Mouse (Mus musculus): Measurements from ENCODE around the gene Wdr20. TPM values are rescaled to one million over a fixed set of nuclear protein-coding genes. Genes with fewer than 3 reads are reported as not detected.

The Wdr20 gene
- polyA plus RNA-seq, 1 experiment = 15.5 TPM

- Histone ChIP-seq H3K4me1 (ENCODE audit: control insufficient read depth, insufficient read depth, insufficient read length, low read length) (peaks cover 8% of the 10 kb centered on the region), H3K4me3 (ENCODE audit: low read depth, low read length) (peak overlapping the region; percentile 85), H3K36me3 (ENCODE audit: control insufficient read depth, insufficient read depth, low read length) (peaks cover 7% of the 10 kb centered on the region; the same call in 1 of the 2 replicates), H3K27ac (ENCODE audit: insufficient read depth, low read depth, low read length) (no peak overlapping the region), H3K27me3 (ENCODE audit: control insufficient read depth, insufficient read depth, low read length) (no peaks in the 10 kb centered on the region)
- WGBS = 7% methylated on average over 9 of the region's 9 CpGs
- no peak for TF ChIP-seq CTCF (IDR thresholded peaks at IDR 0.05; ENCODE audit: extremely low read depth, insufficient read length, insufficient replicate concordance, low read depth, low read length)
- TF ChIP-seq POLR2A (IDR thresholded peaks at IDR 0.05; ENCODE audit: low read depth, low read length) = no peak
Measured at GRCm38 (mm10) chr12:110850929-110851256, 113.1 kb downstream of the Wdr20 start.

GRCm38 (mm10) chr12:110851414-110851813 lies 113.7 kb downstream of the Wdr20 start:
- Histone ChIP-seq H3K27ac (ENCODE audit: insufficient read depth, low read depth, low read length) (no peak overlapping the region), H3K36me3 (ENCODE audit: control insufficient read depth, insufficient read depth, low read length) (peaks cover 7% of the 10 kb centered on the region; the same call in 1 of the 2 replicates), H3K27me3 (ENCODE audit: control insufficient read depth, insufficient read depth, low read length) (no peaks in the 10 kb centered on the region), H3K4me3 (ENCODE audit: low read depth, low read length) (peak overlapping the region; percentile 14; the same call in 1 of the 2 replicates), H3K4me1 (ENCODE audit: control insufficient read depth, insufficient read depth, insufficient read length, low read length) (peaks cover 8% of the 10 kb centered on the region)
- WGBS = 62% methylated on average over 12 of the region's 12 CpGs
- TF ChIP-seq POLR2A (IDR thresholded peaks at IDR 0.05; ENCODE audit: low read depth, low read length) (no peak), CTCF (IDR thresholded peaks at IDR 0.05; ENCODE audit: extremely low read depth, insufficient read length, insufficient replicate concordance, low read depth, low read length) (no peak)

GRCm38 (mm10) chr12:110851923-110852322 lies 114.2 kb downstream of the Wdr20 start:
- WGBS = 61% methylated on average over 1 of the region's 1 CpGs
- no peak overlapping the region for H3K27ac ChIP-seq (ENCODE audit: insufficient read depth, low read depth, low read length)

More at GRCm38 (mm10) chr12:110851923-110852322, 114.2 kb downstream of the Wdr20 start:
- H3K4me1 ChIP-seq (ENCODE audit: control insufficient read depth, insufficient read depth, insufficient read length, low read length) = peaks cover 8% of the 10 kb centered on the region
- TF ChIP-seq POLR2A (IDR thresholded peaks at IDR 0.05; ENCODE audit: low read depth, low read length) (no peak), CTCF (IDR thresholded peaks at IDR 0.05; ENCODE audit: extremely low read depth, insufficient read length, insufficient replicate concordance, low read depth, low read length) (no peak)
- no peaks in the 10 kb centered on the region for H3K27me3 ChIP-seq (ENCODE audit: control insufficient read depth, insufficient read depth, low read length)
- no peak overlapping the region for H3K4me3 ChIP-seq (ENCODE audit: low read depth, low read length)
- peaks cover 7% of the 10 kb centered on the region; the same call in 1 of the 2 replicates for H3K36me3 ChIP-seq (ENCODE audit: control insufficient read depth, insufficient read depth, low read length)

Other genes starting within 250 kb of the Wdr20 start
- 142 and 363 TPM in 2 replicates for gene Dync1h1, start 136.5 kb upstream of the Wdr20 start, polyA plus RNA-seq (2012; rRNA removed)
- not detected in 2 replicates for gene 1700001K19Rik, start 55.3 kb upstream of the Wdr20 start, polyA plus RNA-seq (2012; rRNA removed)
- 21.0 and 23.2 TPM in 2 replicates for gene Hsp90aa1, start 35.2 kb upstream of the Wdr20 start, polyA plus RNA-seq (2012; rRNA removed)
- gene Mok, start 103.0 kb downstream of the Wdr20 start, polyA plus RNA-seq (2012; rRNA removed) = 0.17 and 0.81 TPM in 2 replicates
- 2.1 and 3.2 TPM in 2 replicates for gene Zfp839, start 112.3 kb downstream of the Wdr20 start, polyA plus RNA-seq (2012; rRNA removed)
- gene Cinp, start 151.2 kb downstream of the Wdr20 start, polyA plus RNA-seq (2012; rRNA removed) = 19.4 and 20.4 TPM in 2 replicates
- 2.2 and 2.5 TPM in 2 replicates for gene Tecpr2, start 151.3 kb downstream of the Wdr20 start, polyA plus RNA-seq (2012; rRNA removed)
- 174 and 206 TPM in 2 replicates for gene Ankrd9, start 241.1 kb downstream of the Wdr20 start, polyA plus RNA-seq (2012; rRNA removed)